Mouse (Mus musculus) v-Abl transformed pro-B cells (cell line): ENCODE data around the gene Dagla.

ENCODE experiments used
- in situ Hi-C, 2 experiments: fragments of 400-800 bp; cut with MboI; formaldehyde crosslinking; loops; one replicate each; pipeline ENCODE4 v1.15.1; 2025; ENCODE audit not compliant: unreplicated experiment in 2 of 2

Dagla gene

GRCm38 (mm10) chr19:10304810-10305544, at the start of gene Dagla:
Dagla (minus strand) TSS chr19:10304877.
- in situ Hi-C loops = loop anchor here (5.0 kb wide), 1 partner anchor 48 kb away; no protein-coding TSS in a partner anchor

DNA sequence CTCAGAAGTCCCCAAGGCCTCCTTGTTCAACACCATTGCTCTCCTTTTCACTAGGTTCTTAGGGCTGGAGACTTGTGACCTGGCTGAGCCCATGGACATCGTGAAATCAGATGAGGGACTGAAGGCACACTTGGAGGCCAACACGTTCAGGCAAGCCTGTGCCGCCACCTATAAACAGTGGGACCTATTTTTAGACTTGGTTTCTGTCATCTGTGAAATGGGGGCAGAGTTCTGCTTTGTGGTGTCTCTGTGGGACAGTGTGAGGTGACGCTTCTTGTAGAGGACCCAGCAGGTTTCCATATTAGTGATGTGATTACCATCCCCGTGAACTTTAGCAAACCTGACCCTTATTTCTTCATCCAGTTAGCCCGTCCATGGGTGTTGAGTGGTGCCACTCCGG, 47.5 kb upstream of the Dagla start:
- in situ Hi-C loops = loop anchor here in 1 of 2 experiments (25.0 kb wide), 1 partner anchor 890 kb away; no protein-coding TSS in a partner anchor

DNA sequence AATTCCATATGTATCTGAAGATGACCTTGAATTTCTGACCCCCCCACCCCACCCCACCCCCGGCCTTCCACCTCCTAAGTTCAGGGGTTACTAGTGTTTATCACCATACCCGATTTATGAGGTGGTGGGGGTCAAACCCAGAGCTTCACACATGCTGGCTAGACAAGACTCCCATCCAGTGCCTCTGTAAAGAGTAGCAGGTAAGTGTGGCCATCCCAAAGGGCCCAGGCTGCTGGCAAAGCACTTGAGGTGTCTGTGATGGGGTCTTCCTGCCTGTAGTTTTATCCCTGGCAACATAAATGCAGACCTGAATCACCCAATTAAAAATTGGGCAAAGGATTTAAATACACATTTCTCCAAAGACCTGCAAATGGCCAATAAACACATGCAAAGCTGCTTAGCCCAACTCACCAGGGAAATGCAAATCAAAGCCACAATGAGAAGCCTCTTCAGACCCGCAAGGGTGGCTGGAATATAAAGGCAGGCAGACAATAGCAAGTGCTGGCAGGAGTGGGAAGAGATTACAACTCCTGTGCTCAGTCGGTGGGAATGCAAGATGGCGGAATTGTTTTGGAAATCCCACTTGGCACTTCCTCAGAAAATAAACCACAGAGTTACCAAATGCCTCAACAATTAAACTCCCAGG, 43.1 kb upstream of the Dagla start:
- in situ Hi-C loops = no loop called here

DNA sequence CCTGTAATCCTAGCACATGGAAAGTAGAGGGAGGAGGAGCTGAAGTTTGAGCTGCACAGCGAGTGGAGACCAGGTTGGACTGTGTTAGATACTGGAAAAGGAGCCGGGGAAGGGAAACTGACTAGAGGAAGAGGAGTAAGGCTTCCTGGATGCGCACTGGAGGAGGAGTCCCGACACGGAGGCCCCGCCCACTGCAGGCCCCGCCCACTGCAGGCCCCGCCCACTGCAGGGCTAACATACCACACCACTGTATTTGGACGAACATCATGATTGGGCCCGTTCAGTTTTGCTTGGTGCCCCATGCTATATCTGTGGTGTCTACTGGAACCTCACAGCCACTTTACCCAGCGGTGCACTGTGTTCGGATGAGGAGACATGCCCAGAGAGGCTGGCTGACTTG, 41.0 kb upstream of the Dagla start:
- in situ Hi-C loops = no loop called here

- in situ Hi-C loops = loop anchor here (5.0 kb wide), 2 partner anchors 88 to 143 kb away; no protein-coding TSS in a partner anchor
These were observed 39.2 kb upstream of the Dagla start for GRCm38 (mm10) chr19:10343866-10344265.

GRCm38 (mm10) chr19:10341817-10342439, 37.3 kb upstream of the Dagla start:
- in situ Hi-C loops = loop anchor here (5.0 kb wide), 2 partner anchors 90 to 145 kb away; no protein-coding TSS in a partner anchor

- in situ Hi-C loops = loop anchor here (5.0 kb wide), 2 partner anchors 91 to 146 kb away; no protein-coding TSS in a partner anchor
These were observed 36.5 kb upstream of the Dagla start for GRCm38 (mm10) chr19:10341152-10341551.

- in situ Hi-C loops = loop anchor here (5.0 kb wide), 2 partner anchors 92 to 147 kb away; no protein-coding TSS in a partner anchor
These were observed 36.0 kb upstream of the Dagla start for GRCm38 (mm10) chr19:10340661-10341060.

DNA sequence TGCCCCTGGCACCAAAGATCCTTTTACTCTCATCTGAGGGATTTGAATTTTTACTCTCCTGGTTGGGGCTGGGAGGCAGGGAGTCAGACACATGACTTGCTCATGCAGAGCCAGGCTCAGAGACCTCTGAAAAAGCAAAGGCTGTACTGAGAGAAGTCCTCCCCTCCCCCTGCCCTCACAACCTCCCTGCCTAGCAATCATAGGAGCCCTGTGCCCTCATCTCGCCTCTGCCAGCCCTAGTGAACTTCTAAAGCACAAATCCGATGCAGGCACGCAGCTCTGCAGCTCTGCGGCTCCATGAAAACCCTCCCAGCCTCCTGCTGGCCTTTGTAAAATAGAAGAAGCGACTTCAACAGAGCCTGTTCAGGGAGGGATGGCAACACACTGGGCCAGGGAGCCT, 34.6 kb upstream of the Dagla start:
- in situ Hi-C loops = no loop called here

GRCm38 (mm10) chr19:10338724-10339123, 34.0 kb upstream of the Dagla start:
- in situ Hi-C loops = no loop called here

DNA sequence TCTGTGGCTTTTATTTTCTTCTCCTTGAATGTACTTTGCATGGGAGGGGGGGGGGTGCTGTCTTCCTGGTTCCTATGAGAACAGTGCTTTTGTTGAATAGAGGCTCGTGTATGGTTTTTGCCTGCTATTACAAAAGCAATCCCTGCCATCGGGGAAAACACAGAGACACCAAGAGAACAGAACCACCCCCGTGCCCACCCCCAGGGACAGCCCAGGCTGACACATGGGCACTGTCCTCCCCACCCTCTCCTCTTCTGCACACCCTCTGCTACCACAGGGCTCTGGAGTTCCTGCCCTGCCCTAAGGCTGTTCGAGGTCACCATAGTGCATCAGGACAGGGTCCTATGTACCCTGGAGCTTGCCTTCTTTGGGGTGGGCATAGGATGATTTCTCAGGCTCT, 29.8 kb upstream of the Dagla start:
- in situ Hi-C loops = no loop called here

DNA sequence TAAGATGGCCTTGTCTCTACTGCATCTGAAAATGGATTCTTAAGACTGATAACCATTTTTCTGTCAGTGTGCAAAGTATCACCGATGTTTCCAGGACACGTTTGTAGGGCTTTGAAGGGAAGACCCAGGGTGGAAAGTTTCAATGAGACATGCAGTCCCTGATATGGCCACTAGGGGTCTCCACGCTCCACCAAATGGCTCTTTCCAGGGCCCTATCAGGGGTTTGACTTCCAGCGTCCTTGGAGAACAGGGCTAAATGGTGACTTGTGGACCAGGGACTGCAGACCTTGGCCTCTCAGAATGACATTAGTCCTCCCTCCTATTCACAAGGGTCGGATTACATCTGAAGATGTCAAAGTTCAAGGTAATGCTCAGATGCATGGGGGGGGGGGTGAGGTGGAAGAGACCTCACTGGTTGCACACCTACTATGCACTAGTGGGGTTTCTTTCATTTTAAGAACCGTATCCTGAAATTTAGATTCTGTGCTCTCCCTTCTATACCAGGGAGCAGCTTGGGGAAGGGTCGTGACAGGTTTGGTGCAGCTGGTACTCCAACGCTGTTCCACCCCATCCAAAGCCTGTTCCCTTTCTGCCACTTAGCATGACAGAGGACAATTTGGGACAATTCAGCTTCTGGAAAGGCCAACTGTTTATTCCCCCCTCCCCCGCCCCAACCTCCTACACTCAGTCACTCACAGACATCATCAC, 29.0 kb upstream of the Dagla start:
- in situ Hi-C loops = no loop called here

- in situ Hi-C loops = no loop called here
These were observed 27.0 kb upstream of the Dagla start for GRCm38 (mm10) chr19:10331706-10332105.

DNA sequence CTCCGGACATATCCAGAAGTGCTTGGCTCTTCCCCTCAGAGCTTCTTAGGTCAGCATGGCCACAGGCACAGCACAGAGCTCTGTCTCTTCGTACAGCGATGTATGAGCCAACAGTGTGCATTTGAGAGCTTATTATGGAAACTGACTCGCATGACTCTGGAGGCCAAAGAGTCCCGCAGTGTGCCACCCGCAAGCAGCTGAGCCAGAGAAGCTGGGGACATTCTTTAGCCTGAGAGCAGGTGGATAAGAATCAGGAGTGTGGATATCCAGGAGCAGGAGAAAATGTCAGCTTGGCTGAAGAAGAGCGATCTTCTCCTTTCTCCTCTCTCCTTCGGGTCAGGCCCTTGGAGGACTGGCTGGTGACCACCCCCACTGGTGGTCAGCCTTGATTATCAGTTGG, 24.4 kb upstream of the Dagla start:
- in situ Hi-C loops = loop anchor here in 1 of 2 experiments (10.0 kb wide), 1 partner anchor 166 kb away; no protein-coding TSS in a partner anchor

GRCm38 (mm10) chr19:10326609-10327008, 21.9 kb upstream of the Dagla start:
- in situ Hi-C loops = loop anchor here in 1 of 2 experiments (10.0 kb wide), 1 partner anchor 168 kb away; no protein-coding TSS in a partner anchor

GRCm38 (mm10) chr19:10323860-10324259, 19.2 kb upstream of the Dagla start:
- in situ Hi-C loops = loop anchor here in 1 of 2 experiments (10.0 kb wide), 1 partner anchor 171 kb away; no protein-coding TSS in a partner anchor

GRCm38 (mm10) chr19:10323362-10323837, 18.7 kb upstream of the Dagla start:
- in situ Hi-C loops = loop anchor here in 1 of 2 experiments (10.0 kb wide), 1 partner anchor 171 kb away; no protein-coding TSS in a partner anchor

GRCm38 (mm10) chr19:10317795-10318194, 13.1 kb upstream of the Dagla start:
- in situ Hi-C loops = no loop called here

GRCm38 (mm10) chr19:10317358-10317757, 12.7 kb upstream of the Dagla start:
- in situ Hi-C loops = no loop called here

DNA sequence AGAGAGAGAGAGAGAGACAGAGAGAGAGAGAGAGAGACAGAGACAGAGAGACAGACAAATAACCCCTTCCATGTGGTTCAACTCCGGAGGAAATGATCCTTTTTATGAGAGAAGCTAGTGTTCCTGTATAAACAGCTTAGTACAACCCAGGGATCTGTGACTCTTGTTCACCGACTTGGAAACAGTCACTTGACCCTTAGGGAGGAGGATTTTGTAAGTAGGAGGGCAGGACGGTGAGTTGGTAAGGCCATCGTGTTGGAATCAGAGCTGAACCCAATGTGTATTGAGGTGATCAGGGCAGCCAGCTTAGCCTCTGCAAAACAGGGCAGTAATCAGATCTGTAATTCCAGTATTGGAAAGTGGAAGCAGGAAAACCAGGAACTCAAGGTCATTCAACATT, 12.3 kb upstream of the Dagla start:
- in situ Hi-C loops = no loop called here
